Mouse (Mus musculus) liver, adult 2 months (tissue): ENCODE results near the gene Sumo3. TPM values are rescaled to one million over a fixed set of nuclear protein-coding genes. Genes with fewer than 3 reads are reported as not detected.

Experiments
- DNase-seq: peaks from one replicate; pipeline ENCODE4 v3.0.0-alpha.2; 2011; ENCODE audit warnings: low read depth, low spot score; ENCODE audit errors: extremely low read depth
- H3K27ac ChIP-seq: fragments of 200-500 bp; replicated peaks from 2 replicates; pipeline ENCODE4 v1.5.1; 2012; ENCODE audit warnings: low read depth, mild to moderate bottlenecking, control low read depth, inconsistent platforms, low read length; ENCODE audit not compliant: insufficient read depth
- H3K27me3 ChIP-seq: fragments of 200-500 bp; 2 replicates; pipeline ENCODE4 v1.6.1; 2012; ENCODE audit warnings: mild to moderate bottlenecking, moderate library complexity, low read length, inconsistent platforms; ENCODE audit not compliant: control insufficient read depth, insufficient read depth
- H3K36me3 ChIP-seq: fragments of 200-500 bp; 2 replicates; pipeline ENCODE4 v1.6.1; 2012; ENCODE audit warnings: low read length, inconsistent platforms; ENCODE audit not compliant: control insufficient read depth, insufficient read depth
- H3K4me1 ChIP-seq: fragments of 200-500 bp; 2 replicates; pipeline ENCODE4 v1.6.1; 2011; ENCODE audit warnings: low read length; ENCODE audit not compliant: control insufficient read depth, insufficient read depth
- H3K4me3 ChIP-seq: fragments of 200-500 bp; 2 replicates; pipeline ENCODE4 v1.5.1; 2011; ENCODE audit warnings: low read depth, mild to moderate bottlenecking, control low read depth, low read length, moderate library complexity; ENCODE audit not compliant: insufficient read depth
- H3K79me2 ChIP-seq: fragments of 200-500 bp; 2 replicates; pipeline ENCODE4 v1.6.1; 2012; ENCODE audit warnings: inconsistent platforms, mild to moderate bottlenecking, low read length, moderate library complexity; ENCODE audit not compliant: control insufficient read depth, insufficient read depth
- H3K9ac ChIP-seq: fragments of 200-500 bp; 2 replicates; pipeline ENCODE4 v1.6.1; 2012; ENCODE audit warnings: low read depth, mild to moderate bottlenecking, control low read depth, inconsistent platforms, low read length
- CTCF ChIP-seq: fragments of 200-500 bp; IDR thresholded peaks from 2 replicates; pipeline ENCODE4 v1.5.1; 2011; ENCODE audit warnings: low read depth, low read length, control low read depth
- POLR2A ChIP-seq: fragments of 200-500 bp; IDR thresholded peaks from 2 replicates; pipeline ENCODE4 v1.6.1; 2011; ENCODE audit warnings: low read length, control low read depth; ENCODE audit not compliant: insufficient read depth; ENCODE audit errors: extremely low read depth
- WGBS: fragments of 180-500 bp; shearing (Covaris S2); methylation state at CpG from one replicate; pipeline ENCODE4 v1.1.7; 2018; 5-methylcytosine and 5-hydroxymethylcytosine counted together
- polyA plus RNA-seq: library from polyadenylated mRNA; depleted of rRNA; stranded (reverse); fragments of >200 nt; gene quantifications from 2 replicates; pipeline ENCODE4 v1.2.3, GENCODE M21; 2012
- total RNA-seq: library from RNA; depleted of rRNA; stranded (reverse); fragments of >200 nt; gene quantifications from 2 replicates; pipeline ENCODE4 v1.2.3, GENCODE M21; 2014

Gene Sumo3
- total and polyA plus RNA-seq, 2 experiments: 59.6 to 170 TPM

DNA sequence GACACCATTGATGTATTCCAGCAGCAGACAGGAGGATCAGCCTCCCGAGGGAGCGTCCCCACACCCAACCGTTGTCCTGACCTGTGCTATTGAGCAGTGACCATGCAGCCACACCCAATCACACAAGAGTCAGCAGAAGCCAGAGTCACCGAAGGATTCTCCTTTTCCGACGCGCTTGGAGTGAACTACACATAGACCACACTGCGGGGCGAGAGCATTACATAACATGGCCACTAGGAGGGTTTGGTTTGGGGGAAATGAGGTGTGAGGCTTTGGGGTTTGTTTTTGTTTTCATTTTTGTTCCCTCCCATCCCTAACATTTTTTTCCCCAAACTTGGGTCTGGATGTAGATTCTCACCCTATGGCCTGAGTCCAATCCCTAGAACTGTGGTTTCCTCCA lies 10.3 kb downstream of the Sumo3 start:
- Histone ChIP-seq H3K27ac (no peak overlapping the region), H3K27me3 (no peaks in the 10 kb centered on the region), H3K4me3 (no peak overlapping the region), H3K79me2 (peaks cover 2% of the 10 kb centered on the region; the same call in 1 of the 2 replicates), H3K4me1 (peaks cover 14% of the 10 kb centered on the region), H3K36me3 (peaks cover 27% of the 10 kb centered on the region), H3K9ac (no peak overlapping the region)
- TF ChIP-seq CTCF (no peak), POLR2A (no peak)
- 86% methylated on average over 9 of the region's 9 CpGs for WGBS
- DNase-seq: no peak

DNA sequence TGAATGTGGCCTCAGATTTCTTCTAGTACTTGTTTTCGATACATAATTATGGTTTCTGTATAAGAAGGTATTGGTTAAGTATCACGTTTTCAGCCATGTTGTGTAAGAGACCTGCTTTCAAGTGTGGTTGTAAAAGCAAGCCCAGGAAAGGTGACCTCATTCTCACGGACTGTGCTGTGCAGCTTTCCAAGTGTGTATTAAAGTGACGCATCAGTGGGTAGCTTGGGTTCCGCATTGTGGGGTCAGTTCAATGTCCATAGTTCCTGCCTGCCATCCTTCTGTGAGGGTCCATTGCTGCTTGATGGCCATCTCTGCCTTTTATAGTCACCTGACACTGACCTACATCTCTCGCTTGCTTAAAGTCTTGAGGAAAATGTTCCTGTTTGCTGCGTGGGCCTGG lies 11.0 kb downstream of the Sumo3 start:
- 68% methylated on average over 7 of the region's 7 CpGs for WGBS
- TF ChIP-seq CTCF (no peak), POLR2A (no peak)
- Histone ChIP-seq H3K4me1 (peaks cover 14% of the 10 kb centered on the region), H3K27ac (no peak overlapping the region), H3K27me3 (no peaks in the 10 kb centered on the region), H3K79me2 (no peaks in the 10 kb centered on the region; the same call in 1 of the 2 replicates), H3K36me3 (peaks cover 23% of the 10 kb centered on the region), H3K9ac (no peak overlapping the region), H3K4me3 (no peak overlapping the region)
- no peak for DNase-seq

DNA sequence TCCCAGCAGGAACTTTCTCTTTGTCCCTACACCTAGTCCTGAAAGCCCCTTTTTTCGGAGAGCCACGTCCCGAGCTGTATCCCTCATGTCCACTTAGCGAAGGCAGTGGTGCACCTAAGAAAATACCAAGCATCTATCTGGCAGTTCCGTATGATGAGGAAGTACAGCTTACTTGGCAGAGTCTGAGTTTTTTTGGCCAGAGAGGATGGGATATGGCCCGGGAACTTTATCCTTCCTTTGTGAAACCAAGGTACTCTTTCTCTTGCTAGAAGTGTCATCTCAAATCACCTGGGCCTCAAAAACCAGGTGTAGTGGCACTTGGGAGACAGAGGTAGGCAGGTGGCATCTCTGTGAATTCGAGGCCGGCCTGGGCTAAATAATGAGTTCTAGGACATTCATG lies 15.6 kb downstream of the Sumo3 start:
- Histone ChIP-seq H3K9ac (peak overlapping the region; percentile 54; the same call in 1 of the 2 replicates), H3K4me1 (peaks cover 25% of the 10 kb centered on the region), H3K36me3 (peaks cover 3% of the 10 kb centered on the region; the same call in 1 of the 2 replicates), H3K4me3 (no peak overlapping the region; the same call in 1 of the 2 replicates), H3K79me2 (peaks cover 15% of the 10 kb centered on the region; the same call in 1 of the 2 replicates), H3K27ac (peak overlapping the region; percentile 87), H3K27me3 (no peaks in the 10 kb centered on the region)
- WGBS: 71% methylated on average over 8 of the region's 8 CpGs
- no peak for DNase-seq
- TF ChIP-seq POLR2A: no peak
- TF ChIP-seq CTCF: no peak

DNA sequence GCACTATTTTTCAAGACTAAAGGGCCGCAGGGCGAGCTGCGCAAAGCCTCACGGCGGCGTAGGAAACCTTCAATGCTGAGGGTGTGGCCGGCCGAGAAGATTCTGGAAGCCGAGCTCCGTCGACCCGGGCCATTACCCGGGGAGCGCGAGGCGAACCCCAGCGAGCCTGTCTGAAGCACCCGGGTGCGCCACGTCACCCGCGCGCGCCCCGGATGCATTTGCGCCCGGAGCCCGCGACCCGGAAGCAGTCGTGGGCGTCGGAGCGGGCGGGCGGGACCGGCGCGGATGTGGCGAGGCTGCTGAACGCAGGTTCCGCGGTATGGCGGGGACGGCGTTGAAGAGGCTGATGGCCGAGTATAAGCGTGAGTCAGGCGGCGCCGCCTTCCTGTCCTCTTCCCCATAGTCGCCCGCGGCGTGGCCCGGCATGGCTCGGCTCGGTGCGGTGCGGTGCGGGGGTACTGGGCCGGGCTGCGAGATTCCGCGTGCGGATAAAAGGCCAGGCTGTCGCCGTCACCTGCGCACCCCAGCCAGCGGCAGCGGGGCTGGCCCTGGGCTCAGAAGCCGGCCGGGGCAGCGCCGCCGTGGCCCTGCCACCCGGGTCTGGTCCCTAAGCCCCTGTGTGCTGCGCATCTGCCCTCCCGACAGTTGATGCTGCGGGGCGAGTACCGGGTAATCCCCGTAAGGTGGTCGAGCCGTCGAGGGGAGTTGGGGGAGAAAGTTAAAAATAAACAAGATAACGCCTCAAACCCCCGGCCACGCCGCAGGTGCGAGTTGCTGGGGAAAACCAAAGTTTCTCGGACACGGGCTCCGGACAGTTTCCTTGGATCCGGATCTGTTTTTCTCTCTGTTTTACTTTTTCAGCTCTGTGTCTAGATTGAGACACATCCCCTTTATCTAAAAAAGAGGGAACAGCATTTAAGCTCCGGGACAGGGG lies 16.4 kb downstream of the Sumo3 start, which contains the start of gene Ube2g2:
TSS of gene Ube2g2 (plus strand) at position 221 of the 934 bp plus-strand sequence.
- peak within 1 kb of the TSS; percentile 91 for H3K27ac ChIP-seq
- H3K4me3 ChIP-seq: peak within 1 kb of the TSS; percentile 99
- peak within 1 kb of the TSS; percentile 100 for H3K9ac ChIP-seq
- no peaks in the 10 kb centered on the region for H3K27me3 ChIP-seq
- no peaks in the 10 kb centered on the region; the same call in 1 of the 2 replicates for H3K36me3 ChIP-seq
- DNase-seq: peak; percentile 58
- TF ChIP-seq POLR2A: peak; percentile 72
- no peak for TF ChIP-seq CTCF
- H3K79me2 ChIP-seq: peaks cover 15% of the 10 kb centered on the region; the same call in 1 of the 2 replicates
- peaks cover 29% of the 10 kb centered on the region for H3K4me1 ChIP-seq
- WGBS: under 1% methylated on average over 96 of the region's 96 CpGs

DNA sequence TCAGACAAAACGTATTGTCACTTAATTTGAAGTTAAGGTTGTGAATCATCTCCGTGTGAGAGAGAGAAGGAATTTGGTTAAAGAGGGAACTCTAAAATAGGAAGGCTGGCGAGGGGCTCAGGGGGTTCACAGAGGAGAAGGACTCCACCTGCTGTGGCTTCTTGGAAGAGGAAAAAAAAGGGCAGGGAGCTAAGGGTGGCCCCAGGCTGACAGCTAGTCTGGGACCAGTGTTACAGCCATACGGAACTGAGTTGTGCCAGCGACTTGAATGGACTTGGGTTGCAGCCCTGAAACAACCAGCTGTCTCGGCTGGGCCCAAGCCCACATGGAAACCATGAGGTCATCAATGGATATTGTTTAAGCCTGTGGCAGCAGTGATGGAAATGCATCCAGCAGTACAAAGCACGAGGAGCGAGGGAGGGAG lies 17.2 kb downstream of the Sumo3 start:
- Histone ChIP-seq H3K27ac (peak overlapping the region; percentile 17; the same call in 1 of the 2 replicates), H3K4me1 (peaks cover 29% of the 10 kb centered on the region), H3K36me3 (no peaks in the 10 kb centered on the region), H3K9ac (peak overlapping the region; percentile 100), H3K79me2 (peaks cover 19% of the 10 kb centered on the region), H3K27me3 (no peaks in the 10 kb centered on the region), H3K4me3 (peak overlapping the region; percentile 99)
- WGBS: 4% methylated on average over 8 of the region's 8 CpGs
- DNase-seq: peak; percentile 65
- no peak for TF ChIP-seq POLR2A
- TF ChIP-seq CTCF: no peak
